Mouse (Mus musculus) CH12.LX (cell line): ENCODE results near the gene Cuta. TPM values are rescaled to one million over a fixed set of nuclear protein-coding genes. Genes with fewer than 3 reads are reported as not detected.

ENCODE experiments used
- DNase-seq: peaks from one replicate; pipeline ENCODE4 v3.0.0-alpha.2; 2013; ENCODE audit errors: extremely low read depth
- H3K27ac ChIP-seq: 2 replicates; pipeline ENCODE4 v1.5.1; 2012; ENCODE audit warnings: low read depth, mild to moderate bottlenecking, control low read depth, moderate library complexity; ENCODE audit not compliant: insufficient read depth
- H3K27me3 ChIP-seq: replicated peaks from 2 replicates; pipeline ENCODE3; 2012; ENCODE audit warnings: inconsistent platforms
- H3K36me3 ChIP-seq, 2 experiments: replicated peaks in 1 of 2; 2 replicates each; pipeline versions ENCODE3 to v1.6.1; 2012; ENCODE audit warnings: inconsistent platforms in 1 of 2, low read length in 1 of 2, mild to moderate bottlenecking in 1 of 2, mixed read lengths in 1 of 2, moderate library complexity in 1 of 2; ENCODE audit not compliant: control insufficient read depth in 1 of 2, insufficient read depth in 1 of 2
- H3K4me1 ChIP-seq, 2 experiments: 2 replicates each; pipeline ENCODE4 v1.6.1; 2012; ENCODE audit warnings: inconsistent platforms in 1 of 2, moderate library complexity in 1 of 2; ENCODE audit not compliant: insufficient read depth in 2 of 2, control insufficient read depth in 1 of 2
- H3K4me2 ChIP-seq: 2 replicates; pipeline ENCODE4 v1.6.1; 2012; ENCODE audit warnings: low read depth, mild to moderate bottlenecking, control low read depth; ENCODE audit not compliant: poor library complexity, insufficient read depth, severe bottlenecking
- H3K4me3 ChIP-seq, 3 experiments: fragments of 150-350 bp in 1 of 3; sonication (generic) in 1 of 3; replicated peaks in 1 of 3; 2 replicates each; pipeline versions ENCODE3 to v1.5.1; 2011 to 2012; ENCODE audit warnings: low read depth in 2 of 3, low read length in 2 of 3, mild to moderate bottlenecking in 2 of 3, moderate library complexity in 2 of 3, control low read depth in 1 of 3, improper control_type of control experiment in 1 of 3, inconsistent platforms in 1 of 3, mixed read lengths in 1 of 3; ENCODE audit not compliant: poor library complexity in 1 of 3
- H3K79me2 ChIP-seq: replicated peaks from 2 replicates; pipeline ENCODE4 v1.6.1; 2012; ENCODE audit warnings: mild to moderate bottlenecking, moderate library complexity; ENCODE audit not compliant: control insufficient read depth, poor library complexity, insufficient read depth, severe bottlenecking; ENCODE audit errors: extremely low read depth
- H3K9ac ChIP-seq: 2 replicates; pipeline ENCODE4 v1.6.1; 2012; ENCODE audit warnings: low read depth, mild to moderate bottlenecking, control low read depth, moderate library complexity; ENCODE audit not compliant: insufficient read depth
- H3K9me3 ChIP-seq: replicated peaks from 2 replicates; pipeline ENCODE3; 2012; ENCODE audit warnings: low read length, inconsistent platforms, mixed read lengths
- BHLHE40 ChIP-seq: IDR thresholded peaks from 2 replicates; pipeline ENCODE4 v1.6.1; 2011; ENCODE audit warnings: mild to moderate bottlenecking, low read depth, low read length, improper control_type of control experiment
- CHD2 ChIP-seq: IDR thresholded peaks from 2 replicates; pipeline ENCODE4 v1.6.1; 2011; ENCODE audit warnings: low read length, improper control_type of control experiment
- ELF1 ChIP-seq: IDR thresholded peaks from 2 replicates; pipeline ENCODE4 v1.6.1; 2014; ENCODE audit warnings: low read depth, mild to moderate bottlenecking, inconsistent platforms, low read length, improper control_type of control experiment
- GABPA ChIP-seq: IDR thresholded peaks from 2 replicates; pipeline ENCODE4 v1.6.1; 2012; ENCODE audit warnings: low read depth, low read length, improper control_type of control experiment, inconsistent platforms; ENCODE audit not compliant: insufficient replicate concordance
- KAT2A ChIP-seq: IDR thresholded peaks from 2 replicates; pipeline ENCODE4 v1.6.1; 2012; ENCODE audit warnings: low read length, improper control_type of control experiment, inconsistent platforms; ENCODE audit not compliant: insufficient replicate concordance
- MAFK ChIP-seq: IDR thresholded peaks from 2 replicates; pipeline ENCODE4 v1.6.1; 2011; ENCODE audit warnings: low read length, improper control_type of control experiment; ENCODE audit not compliant: insufficient replicate concordance
- MXI1 ChIP-seq: IDR thresholded peaks from 2 replicates; pipeline ENCODE4 v1.6.1; 2011; ENCODE audit warnings: mild to moderate bottlenecking, low read depth, low read length, improper control_type of control experiment
- MYC ChIP-seq: IDR thresholded peaks from 2 replicates; pipeline ENCODE4 v1.6.1; 2011; ENCODE audit warnings: low read depth, mild to moderate bottlenecking, improper control_type of control experiment, low read length
- NELFE ChIP-seq: IDR thresholded peaks from 2 replicates; pipeline ENCODE4 v1.6.1; 2011; ENCODE audit warnings: low read depth, low read length, improper control_type of control experiment
- NRF1 ChIP-seq: IDR thresholded peaks from 2 replicates; pipeline ENCODE4 v1.6.1; 2014; ENCODE audit warnings: low read depth, mild to moderate bottlenecking, inconsistent platforms, low read length, improper control_type of control experiment, moderate library complexity
- PAX5 ChIP-seq: IDR thresholded peaks from 2 replicates; pipeline ENCODE4 v1.6.1; 2012; ENCODE audit warnings: low read length, inconsistent platforms, mixed read lengths
- SIN3A ChIP-seq: IDR thresholded peaks from 2 replicates; pipeline ENCODE4 v1.6.1; 2012; ENCODE audit warnings: low read length, improper control_type of control experiment, inconsistent platforms
- TBP ChIP-seq: conservative IDR thresholded peaks from 2 replicates; pipeline ENCODE4 v1.6.1; 2011; ENCODE audit warnings: low read depth, low read length, improper control_type of control experiment
- TCF12 ChIP-seq: IDR thresholded peaks from 2 replicates; pipeline ENCODE4 v1.6.1; 2014; ENCODE audit warnings: low read depth, mild to moderate bottlenecking, inconsistent platforms, low read length, improper control_type of control experiment
- UBTF ChIP-seq: IDR thresholded peaks from 2 replicates; pipeline ENCODE4 v1.6.1; 2012; ENCODE audit warnings: low read depth, mild to moderate bottlenecking, inconsistent platforms, low read length, improper control_type of control experiment, moderate library complexity
- USF2 ChIP-seq: conservative IDR thresholded peaks from 2 replicates; pipeline ENCODE4 v1.6.1; 2011; ENCODE audit warnings: low read depth, low read length, improper control_type of control experiment
- ZMIZ1 ChIP-seq: IDR thresholded peaks from 2 replicates; pipeline ENCODE4 v1.6.1; 2012; ENCODE audit warnings: low read depth, mild to moderate bottlenecking, inconsistent platforms, low read length, improper control_type of control experiment
- ZNF384 ChIP-seq: IDR thresholded peaks from 2 replicates; pipeline ENCODE4 v1.6.1; 2012; ENCODE audit warnings: low read depth, low read length, improper control_type of control experiment, inconsistent platforms
- dilution Hi-C: fragments of 300-500 bp; cut with MboI; formaldehyde crosslinking; loops from 2 replicates; pipeline ENCODE4 v1.14.3; 2020; ENCODE audit warnings: low sequenced_read_pairs; ENCODE audit not compliant: extremely low pct_unique_long_range_greater_than_20kb, extremely low pct_ligation_motif_present
- in situ Hi-C: fragments of 300-500 bp; cut with MboI; formaldehyde crosslinking; loops from 3 replicates; pipeline ENCODE4 v1.14.3; 2019; ENCODE audit warnings: low sequenced_read_pairs, low pct_ligation_motif_present, low pct_unique_long_range_greater_than_20kb, mixed read lengths
- polyA plus RNA-seq: library from polyadenylated mRNA; unstranded; fragments of >175 nt; gene quantifications from 2 replicates; pipeline ENCODE4 v1.2.1, GENCODE M21; 2012; ENCODE audit warnings: low read depth; ENCODE audit not compliant: insufficient read length
- total RNA-seq, 2 experiments: library from RNA; depleted of rRNA; stranded (reverse); fragments of 300-350 nt in 1 of 2; fragments of >200 nt in 1 of 2; gene quantifications; 2 replicates each; pipeline ENCODE4 v1.2.3; 2012 to 2014

Cuta gene
- total and polyA plus RNA-seq, 3 experiments, result 30.5 to 121 (median 34.6) TPM

GRCm38 (mm10) chr17:26935027-26935426 lies 4.3 kb downstream of the Cuta start:
- no peak overlapping the region for H3K9ac ChIP-seq
- H3K79me2 ChIP-seq, result peaks cover 6% of the 10 kb centered on the region
- dilution Hi-C loops, result no loop called here
- TF ChIP-seq MAFK, result no peak
- no peak for TF ChIP-seq MYC
- no peak for TF ChIP-seq MXI1
- TF ChIP-seq UBTF, result no peak
- no peak for TF ChIP-seq SIN3A
- TF ChIP-seq KAT2A, result no peak
- no peak for TF ChIP-seq TBP
- no peak for TF ChIP-seq ZMIZ1
- H3K36me3 ChIP-seq, result peaks cover 39 to 60% of the 10 kb centered on the region in 2 experiments
- H3K27ac ChIP-seq, result no peak overlapping the region
- no peak overlapping the region for H3K4me3 ChIP-seq
- H3K9me3 ChIP-seq, result no peaks in the 10 kb centered on the region
- H3K4me1 ChIP-seq, result peaks cover 5 to 50% of the 10 kb centered on the region in 2 experiments; a peak in 3 of 4 replicates
- in situ Hi-C loops, result no loop called here
- no peak overlapping the region for H3K4me2 ChIP-seq
- no peaks in the 10 kb centered on the region for H3K27me3 ChIP-seq
- no peak for DNase-seq

- Histone ChIP-seq H3K27ac (no peak overlapping the region), H3K4me1 (peaks cover 5 to 47% of the 10 kb centered on the region in 2 experiments; a peak in 3 of 4 replicates), H3K27me3 (no peaks in the 10 kb centered on the region), H3K79me2 (peaks cover 6% of the 10 kb centered on the region)
- dilution Hi-C loops (no loop called here), in situ Hi-C loops (no loop called here)
- DNase-seq, result no peak
- no peak for TF ChIP-seq KAT2A
- TF ChIP-seq ZNF384, result no peak
- no peak for TF ChIP-seq NRF1
- TF ChIP-seq GABPA, result no peak
- no peak for TF ChIP-seq NELFE
- TF ChIP-seq PAX5, result no peak
- TF ChIP-seq TCF12, result no peak
- no peak for TF ChIP-seq ELF1
- no peak for TF ChIP-seq BHLHE40
- no peak for TF ChIP-seq CHD2
- no peak for TF ChIP-seq ZMIZ1
- TF ChIP-seq USF2, result no peak
- TF ChIP-seq, all 38 proteins: peak for 0
- Histone ChIP-seq H3K9ac (no peak overlapping the region), H3K36me3 (peaks cover 46 to 65% of the 10 kb centered on the region in 2 experiments), H3K4me3 (no peak overlapping the region), H3K9me3 (no peaks in the 10 kb centered on the region), H3K4me2 (no peak overlapping the region)
These were observed 5.2 kb downstream of the Cuta start for GRCm38 (mm10) chr17:26933885-26934827.
